Mouse (Mus musculus) limb, embryonic 15.5 days (tissue): Measurements from ENCODE around the gene Ptpn1. TPM values are rescaled to one million over a fixed set of nuclear protein-coding genes. Genes with fewer than 3 reads are reported as not detected.

Experiments used
- ATAC-seq: fragments of 200-750 bp; cut with Nextera tagmentation; 2 replicates; pipeline ENCODE4 v1.8.0; 2017; ENCODE audit warnings: low read depth, moderate TSS enrichment; ENCODE audit not compliant: insufficient number of reproducible peaks, low FRiP score, low TSS enrichment
- H3K27ac ChIP-seq: fragments of 300-500 bp; sonication (generic); 2 replicates; pipeline ENCODE4 v1.5.1; 2015; ENCODE audit warnings: moderate library complexity, mild to moderate bottlenecking, inconsistent platforms
- H3K27me3 ChIP-seq: fragments of 300-500 bp; sonication (generic); 2 replicates; pipeline ENCODE4 v1.6.1; 2015; ENCODE audit warnings: inconsistent platforms
- H3K36me3 ChIP-seq: fragments of 300-500 bp; sonication (generic); 2 replicates; pipeline ENCODE4 v1.6.1; 2015; ENCODE audit warnings: inconsistent platforms
- H3K4me1 ChIP-seq: fragments of 300-500 bp; sonication (generic); 2 replicates; pipeline ENCODE4 v1.6.1; 2015; ENCODE audit warnings: inconsistent platforms
- H3K4me2 ChIP-seq: fragments of 300-500 bp; sonication (generic); 2 replicates; pipeline ENCODE4 v1.6.1; 2015; ENCODE audit warnings: mild to moderate bottlenecking, inconsistent platforms
- H3K4me3 ChIP-seq: fragments of 300-500 bp; sonication (generic); 2 replicates; pipeline ENCODE4 v1.5.1; 2015; ENCODE audit warnings: mild to moderate bottlenecking, inconsistent platforms
- H3K9ac ChIP-seq: fragments of 300-500 bp; sonication (generic); 2 replicates; pipeline ENCODE4 v1.6.1; 2015; ENCODE audit warnings: inconsistent platforms
- H3K9me3 ChIP-seq: fragments of 300-500 bp; sonication (generic); 2 replicates; pipeline ENCODE4 v1.6.1; 2016; ENCODE audit warnings: inconsistent platforms
- WGBS: fragments of 180-500 bp; shearing (Covaris S2); methylation state at CpG from one replicate; pipeline ENCODE4 v1.1.7; 2015; 5-methylcytosine and 5-hydroxymethylcytosine counted together
- polyA plus RNA-seq: library from polyadenylated mRNA; unstranded; fragments of >200 nt; fragmentation: Nextera tagmentation; extraction: Ambion mirVana; gene quantifications from 2 replicates; pipeline ENCODE4 v1.2.1, GENCODE M21; 2015

Ptpn1 gene
- polyA plus RNA-seq, 1 experiment from 2014 or later: 50.2 TPM

GRCm38 (mm10) chr2:168025882-168026281, 94.0 kb downstream of the Ptpn1 start:
- H3K27ac ChIP-seq: peak overlapping the region; percentile 87
- no peak for ATAC-seq
- no peak overlapping the region for H3K4me2 ChIP-seq
- no peaks in the 10 kb centered on the region for H3K9me3 ChIP-seq
- peaks cover 13% of the 10 kb centered on the region for H3K4me1 ChIP-seq
- WGBS: 92% methylated on average over 8 of the region's 8 CpGs
- H3K9ac ChIP-seq: no peak overlapping the region
- no peak overlapping the region for H3K4me3 ChIP-seq
- H3K27me3 ChIP-seq: no peaks in the 10 kb centered on the region
- no peaks in the 10 kb centered on the region for H3K36me3 ChIP-seq

DNA sequence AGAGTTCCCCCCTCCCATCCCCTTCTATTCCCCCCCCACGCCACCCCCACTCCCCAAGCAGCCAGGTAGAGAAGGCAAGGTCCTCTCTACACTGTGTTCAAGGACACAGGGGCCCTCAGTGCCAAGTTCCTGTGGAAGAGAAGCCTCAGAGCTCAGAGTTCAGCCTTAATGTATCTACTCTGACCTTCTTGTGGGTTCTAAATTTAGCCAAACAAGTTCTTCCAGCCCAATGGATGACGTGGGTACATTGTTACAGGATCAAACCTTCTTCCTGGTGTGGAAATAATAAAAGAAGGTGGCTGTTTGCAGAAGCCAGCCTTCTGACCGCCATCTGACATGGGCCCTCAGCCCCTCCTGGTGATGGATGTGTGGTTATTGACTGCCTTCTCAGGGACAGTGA, 94.6 kb downstream of the Ptpn1 start:
- ATAC-seq: no peak
- Histone ChIP-seq H3K4me2 (no peak overlapping the region), H3K4me3 (no peak overlapping the region), H3K4me1 (peaks cover 14% of the 10 kb centered on the region), H3K36me3 (no peaks in the 10 kb centered on the region), H3K27me3 (no peaks in the 10 kb centered on the region), H3K9me3 (no peaks in the 10 kb centered on the region), H3K9ac (no peak overlapping the region), H3K27ac (no peak overlapping the region)
- 39% methylated on average over 3 of the region's 3 CpGs for WGBS

DNA sequence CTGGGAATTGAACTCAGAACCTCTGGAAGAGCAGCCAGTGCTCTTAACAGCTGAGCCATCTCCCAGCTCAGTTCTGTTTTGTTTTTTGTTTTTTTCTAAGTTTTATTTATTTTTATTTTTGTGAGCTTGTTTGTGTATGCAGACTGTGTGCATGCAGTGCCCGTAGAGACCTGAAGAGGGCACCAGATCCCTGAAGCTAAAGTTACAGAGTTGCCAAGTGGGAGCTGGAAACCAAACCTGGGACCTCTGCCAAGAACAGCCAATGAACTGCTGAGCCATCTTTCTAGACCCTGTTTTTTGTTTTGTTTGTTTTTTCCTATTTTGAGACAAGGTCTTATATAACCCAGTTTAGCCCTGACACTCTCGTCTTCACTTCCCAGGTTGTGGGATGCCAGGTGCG, 96.5 kb downstream of the Ptpn1 start:
- WGBS: 96% methylated on average over 3 of the region's 3 CpGs
- H3K4me2 ChIP-seq: no peak overlapping the region
- no peak overlapping the region for H3K4me3 ChIP-seq

More for the DNA sequence above, 96.5 kb downstream of the Ptpn1 start:
- Histone ChIP-seq H3K27me3 (no peaks in the 10 kb centered on the region), H3K4me1 (peaks cover 20% of the 10 kb centered on the region), H3K36me3 (no peaks in the 10 kb centered on the region), H3K9ac (no peak overlapping the region), H3K27ac (no peak overlapping the region), H3K9me3 (no peaks in the 10 kb centered on the region)
- no peak for ATAC-seq

Other genes starting within 250 kb of the Ptpn1 start
- gene Cebpb, start 243.1 kb upstream of the Ptpn1 start, polyA plus RNA-seq: 20.5 and 25.0 TPM in 2 replicates
- 36.2 and 40.1 TPM in 2 replicates for gene Tmem189, start 242.2 kb upstream of the Ptpn1 start, polyA plus RNA-seq
- 7.9 and 9.2 TPM in 2 replicates for gene Ripor3, start 78.6 kb downstream of the Ptpn1 start, polyA plus RNA-seq
- gene Pard6b, start 148.9 kb downstream of the Ptpn1 start, polyA plus RNA-seq: 2.9 and 3.8 TPM in 2 replicates